Mouse (Mus musculus) thymus, adult 2 months (tissue): ENCODE data around the gene Kif1b.

Source experiments
- CTCF ChIP-seq: fragments of 200-500 bp; IDR thresholded peaks from 2 replicates; pipeline ENCODE4 v1.5.1; 2012; ENCODE audit warnings: mild to moderate bottlenecking, control low read depth, low read length, moderate library complexity, borderline replicate concordance; ENCODE audit not compliant: control insufficient read depth, poor library complexity, insufficient read depth; ENCODE audit errors: extremely low read depth
- POLR2A ChIP-seq: fragments of 200-500 bp; IDR thresholded peaks from 2 replicates; pipeline ENCODE4 v1.6.1; 2012; ENCODE audit warnings: mild to moderate bottlenecking, low read length, control low read depth, moderate library complexity; ENCODE audit not compliant: control insufficient read depth, poor library complexity, insufficient read depth; ENCODE audit errors: extremely low read depth

GRCm38 (mm10) chr4:149290157-149290750 lies 17.2 kb downstream of the Kif1b start:
- TF ChIP-seq CTCF (no peak), POLR2A (no peak)
